Mouse (Mus musculus) kidney, adult 2 months (tissue): ENCODE results near the gene Tex101.

Source experiments
- CTCF ChIP-seq: fragments of 200-500 bp; conservative IDR thresholded peaks from 2 replicates; pipeline ENCODE4 v1.5.1; 2011; ENCODE audit warnings: low read depth, mild to moderate bottlenecking, control low read depth, low read length, moderate library complexity, mixed read lengths; ENCODE audit not compliant: insufficient read depth, insufficient read length
- POLR2A ChIP-seq: fragments of 200-500 bp; IDR thresholded peaks from one replicate; pipeline ENCODE4 v1.6.1; 2011; ENCODE audit warnings: low read depth, low read length, control low read depth

DNA sequence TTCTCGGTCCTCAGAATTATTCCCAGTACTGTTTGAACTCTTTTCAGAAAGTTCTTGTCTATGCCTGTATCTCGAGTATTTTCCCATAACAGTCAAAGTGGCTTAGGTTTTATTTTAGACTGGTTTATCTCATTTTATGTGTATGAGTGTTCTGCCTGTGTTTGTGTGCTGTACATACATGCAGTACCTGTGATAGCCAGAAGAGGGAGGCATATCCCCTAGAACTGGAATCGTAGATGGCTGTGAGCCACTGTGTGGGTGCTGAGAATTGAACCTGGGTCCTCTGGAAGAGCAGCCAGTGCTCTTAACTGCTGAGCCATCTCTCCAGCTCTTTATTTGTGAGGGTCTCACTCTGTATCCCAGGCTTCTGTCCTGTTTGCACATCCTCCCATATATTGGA lies 55.3 kb downstream of the Tex101 start:
- no peak for TF ChIP-seq POLR2A
- TF ChIP-seq CTCF: peak; percentile 14; the same call in 1 of the 2 replicates
